Mouse (Mus musculus) neural tube, embryonic 15.5 days (tissue): Measurements from ENCODE around the gene Rsbn1l. TPM values are rescaled to one million over a fixed set of nuclear protein-coding genes. Genes with fewer than 3 reads are reported as not detected.

Experiments
- ATAC-seq: fragments of 200-750 bp; cut with Nextera tagmentation; 2 replicates; pipeline ENCODE4 v1.8.0; 2017; ENCODE audit warnings: mild to moderate bottlenecking, moderate TSS enrichment, moderate library complexity; ENCODE audit not compliant: low FRiP score
- H3K27ac ChIP-seq: fragments of 300-500 bp; sonication (generic); replicated peaks from 2 replicates; pipeline ENCODE4 v1.5.1; 2015; ENCODE audit warnings: mild to moderate bottlenecking, inconsistent platforms
- H3K27me3 ChIP-seq: fragments of 300-500 bp; sonication (generic); replicated peaks from 2 replicates; pipeline ENCODE4 v1.6.1; 2015; ENCODE audit warnings: inconsistent platforms
- H3K36me3 ChIP-seq: fragments of 300-500 bp; sonication (generic); 2 replicates; pipeline ENCODE4 v1.6.1; 2015; ENCODE audit warnings: inconsistent platforms
- H3K4me1 ChIP-seq: fragments of 300-500 bp; sonication (generic); 2 replicates; pipeline ENCODE4 v1.6.1; 2015; ENCODE audit warnings: inconsistent platforms
- H3K4me2 ChIP-seq: fragments of 300-500 bp; sonication (generic); 2 replicates; pipeline ENCODE4 v1.6.1; 2015; ENCODE audit warnings: inconsistent platforms, mild to moderate bottlenecking, moderate library complexity
- H3K4me3 ChIP-seq: fragments of 300-500 bp; sonication (generic); replicated peaks from 2 replicates; pipeline ENCODE4 v1.5.1; 2015; ENCODE audit warnings: mild to moderate bottlenecking, inconsistent platforms
- H3K9ac ChIP-seq: fragments of 300-500 bp; sonication (generic); replicated peaks from 2 replicates; pipeline ENCODE4 v1.6.1; 2015; ENCODE audit warnings: mild to moderate bottlenecking, inconsistent platforms
- H3K9me3 ChIP-seq: fragments of 300-500 bp; sonication (generic); replicated peaks from 2 replicates; pipeline ENCODE4 v1.6.1; 2016; ENCODE audit warnings: inconsistent platforms
- WGBS: fragments of 180-500 bp; shearing (Covaris S2); methylation state at CpG from one replicate; pipeline ENCODE4 v1.1.7; 2015; ENCODE audit warnings: mixed read lengths; 5-methylcytosine and 5-hydroxymethylcytosine counted together
- polyA plus RNA-seq: library from polyadenylated mRNA; unstranded; fragments of >200 nt; fragmentation: Nextera tagmentation; extraction: Ambion mirVana; gene quantifications from 2 replicates; pipeline ENCODE4 v1.2.1, GENCODE M21; 2015

The Rsbn1l gene
- polyA plus RNA-seq, 1 experiment from 2014 or later, result 4.4 TPM

DNA sequence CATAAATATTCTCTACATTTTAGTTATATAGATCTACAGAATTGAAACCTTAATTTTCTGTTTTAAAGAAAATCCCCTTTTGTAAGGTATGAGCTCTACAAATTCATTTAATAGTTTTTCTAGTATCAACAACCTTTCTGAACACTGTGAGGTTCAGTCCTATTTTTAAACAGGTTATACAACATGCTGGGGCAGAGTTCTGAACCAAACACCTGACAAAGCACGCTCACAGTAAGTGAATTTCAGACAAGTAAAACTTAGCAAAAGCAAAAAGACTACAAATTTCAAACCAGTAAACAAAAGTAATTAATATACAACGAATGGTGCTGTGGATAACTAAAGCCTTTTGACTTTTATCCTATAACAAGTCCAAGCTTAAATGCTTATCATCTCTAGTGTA is 97.8 kb downstream of the Rsbn1l start:
- no peaks in the 10 kb centered on the region for H3K4me1 ChIP-seq
- no peak overlapping the region for H3K27ac ChIP-seq
- H3K9me3 ChIP-seq, result no peaks in the 10 kb centered on the region
- WGBS, result 96% methylated on average over 2 of the region's 2 CpGs
- H3K36me3 ChIP-seq, result no peaks in the 10 kb centered on the region
- no peak for ATAC-seq
- H3K4me2 ChIP-seq, result no peak overlapping the region
- no peaks in the 10 kb centered on the region for H3K27me3 ChIP-seq
- no peak overlapping the region for H3K4me3 ChIP-seq
- no peak overlapping the region for H3K9ac ChIP-seq

GRCm38 (mm10) chr5:20855066-20855465 is 101.1 kb downstream of the Rsbn1l start:
- Histone ChIP-seq H3K36me3 (no peaks in the 10 kb centered on the region), H3K27ac (no peak overlapping the region), H3K4me3 (no peak overlapping the region), H3K9ac (no peak overlapping the region), H3K9me3 (no peaks in the 10 kb centered on the region), H3K4me2 (no peak overlapping the region), H3K4me1 (no peaks in the 10 kb centered on the region), H3K27me3 (no peaks in the 10 kb centered on the region)
- no peak for ATAC-seq
- 87% methylated on average over 4 of the region's 4 CpGs for WGBS

GRCm38 (mm10) chr5:20847010-20847409 is 109.2 kb downstream of the Rsbn1l start:
- WGBS, result 96% methylated on average over 2 of the region's 2 CpGs
- H3K36me3 ChIP-seq, result no peaks in the 10 kb centered on the region
- H3K27me3 ChIP-seq, result no peaks in the 10 kb centered on the region
- H3K9ac ChIP-seq, result no peak overlapping the region
- no peak overlapping the region for H3K4me3 ChIP-seq
- no peak overlapping the region for H3K27ac ChIP-seq
- no peak for ATAC-seq
- no peaks in the 10 kb centered on the region for H3K4me1 ChIP-seq
- no peaks in the 10 kb centered on the region for H3K9me3 ChIP-seq
- no peak overlapping the region for H3K4me2 ChIP-seq

- Histone ChIP-seq H3K27me3 (no peaks in the 10 kb centered on the region), H3K9me3 (no peaks in the 10 kb centered on the region), H3K4me2 (no peak overlapping the region), H3K27ac (no peak overlapping the region), H3K4me3 (no peak overlapping the region), H3K4me1 (0 out of 2 replicates have a peak, but pooled peaks cover 3% of the 10 kb centered on the region), H3K9ac (no peak overlapping the region), H3K36me3 (no peaks in the 10 kb centered on the region)
- no peak for ATAC-seq
- 65% methylated on average over 2 of the region's 2 CpGs for WGBS
Measured at GRCm38 (mm10) chr5:20843816-20844215, 112.4 kb downstream of the Rsbn1l start.

DNA sequence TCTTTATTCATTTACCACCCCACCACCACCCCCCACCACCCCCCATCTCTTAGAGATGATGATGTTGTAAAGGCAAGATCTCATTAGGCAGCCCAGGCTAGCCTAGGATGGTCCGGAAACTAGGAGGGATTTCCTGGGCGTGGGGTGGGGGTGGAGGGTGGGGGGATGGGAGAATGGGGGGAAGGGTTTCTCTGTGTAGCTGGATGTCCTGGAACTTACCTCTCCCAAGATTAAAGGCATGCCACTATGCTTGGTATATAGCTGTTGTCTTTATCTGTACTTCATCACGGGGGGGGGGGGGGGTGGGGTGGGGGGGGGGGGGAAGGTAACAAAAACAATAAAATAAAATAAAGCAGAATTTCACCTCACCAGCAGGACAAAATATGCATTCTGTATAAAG is 112.8 kb downstream of the Rsbn1l start:
- H3K27ac ChIP-seq, result no peak overlapping the region
- no peak overlapping the region for H3K9ac ChIP-seq
- WGBS, result 50% methylated on average over 2 of the region's 3 CpGs
- no peak for ATAC-seq
- H3K36me3 ChIP-seq, result no peaks in the 10 kb centered on the region
- no peaks in the 10 kb centered on the region for H3K9me3 ChIP-seq
- H3K4me2 ChIP-seq, result no peak overlapping the region
- no peak overlapping the region for H3K4me3 ChIP-seq
- no peaks in the 10 kb centered on the region for H3K27me3 ChIP-seq
- H3K4me1 ChIP-seq, result 0 out of 2 replicates have a peak, but pooled peaks cover 3% of the 10 kb centered on the region

Other genes starting within 250 kb of the Rsbn1l start
- gene Phtf2, start 74.3 kb downstream of the Rsbn1l start, polyA plus RNA-seq, result 23.8 and 25.5 TPM in 2 replicates
- 67.5 and 71.1 TPM in 2 replicates for gene Tmem60, start 74.2 kb downstream of the Rsbn1l start, polyA plus RNA-seq
- 21.8 TPM in 2 replicates for gene Ptpn12, start 99.5 kb upstream of the Rsbn1l start, polyA plus RNA-seq
- gene Gsap, start 229.9 kb upstream of the Rsbn1l start, polyA plus RNA-seq, result 11.3 and 12.1 TPM in 2 replicates